Mouse (Mus musculus) 3134 (cell line): Measurements from ENCODE around the gene H1foo.

Experiments used
- DNase-seq: peaks from one replicate; pipeline ENCODE4 v3.0.0-alpha.2; 2011; ENCODE audit warnings: low spot score; ENCODE audit not compliant: insufficient read length; ENCODE audit errors: extremely low read depth

The H1foo gene

GRCm38 (mm10) chr6:115959151-115959691 lies 14.5 kb downstream of the H1foo start:
- DNase-seq: no peak

- no peak for DNase-seq
Observed at GRCm38 (mm10) chr6:115960322-115960721, 15.6 kb downstream of the H1foo start.

GRCm38 (mm10) chr6:115961743-115962142 lies 17.0 kb downstream of the H1foo start:
- DNase-seq: no peak

- no peak for DNase-seq
Observed at GRCm38 (mm10) chr6:115962439-115963085, 17.8 kb downstream of the H1foo start.

- no peak for DNase-seq
Observed at GRCm38 (mm10) chr6:115963656-115964055, 18.9 kb downstream of the H1foo start.

- DNase-seq: no peak
Observed at GRCm38 (mm10) chr6:115966227-115966966, 21.7 kb downstream of the H1foo start.

- DNase-seq: no peak
Observed at GRCm38 (mm10) chr6:115967291-115967880, 22.6 kb downstream of the H1foo start.

GRCm38 (mm10) chr6:115968086-115968485 lies 23.3 kb downstream of the H1foo start:
- DNase-seq: no peak

GRCm38 (mm10) chr6:115968700-115969099 lies 24.0 kb downstream of the H1foo start:
- DNase-seq: no peak

GRCm38 (mm10) chr6:115969103-115969502 lies 24.4 kb downstream of the H1foo start:
- DNase-seq: no peak

- DNase-seq: no peak
Observed at GRCm38 (mm10) chr6:115969952-115970351, 25.2 kb downstream of the H1foo start.

- DNase-seq: no peak
Observed at GRCm38 (mm10) chr6:115971273-115972060, 26.7 kb downstream of the H1foo start.

GRCm38 (mm10) chr6:115972083-115972764 lies 27.5 kb downstream of the H1foo start:
- no peak for DNase-seq

- no peak for DNase-seq
Observed at GRCm38 (mm10) chr6:115973139-115973875, 28.6 kb downstream of the H1foo start.

- peak; percentile 92 for DNase-seq
Observed at GRCm38 (mm10) chr6:115973881-115974662, 29.3 kb downstream of the H1foo start.

- peak; percentile 53 for DNase-seq
Observed at GRCm38 (mm10) chr6:115975606-115976005, 30.9 kb downstream of the H1foo start.

GRCm38 (mm10) chr6:115977810-115978209 lies 33.1 kb downstream of the H1foo start:
- DNase-seq: no peak

GRCm38 (mm10) chr6:115978596-115978995 lies 33.9 kb downstream of the H1foo start:
- DNase-seq: no peak

GRCm38 (mm10) chr6:115982889-115983288 lies 38.2 kb downstream of the H1foo start:
- DNase-seq: no peak
